Mouse (Mus musculus): ENCODE data around the gene Smurf1.

- TF ChIP-seq KAT2A (IDR thresholded peaks at IDR 0.05; ENCODE audit: insufficient replicate concordance, low read length) (no peak), RCOR1 (conservative IDR thresholded peaks at IDR 0.05; ENCODE audit: low read depth, low read length) (no peak), ZKSCAN1 (IDR thresholded peaks at IDR 0.05; ENCODE audit: borderline replicate concordance, low read depth, low read length) (no peak), SIN3A (IDR thresholded peaks at IDR 0.05; ENCODE audit: low read length) (no peak), TBP (conservative IDR thresholded peaks at IDR 0.05; ENCODE audit: low read depth, low read length) (no peak), ETS1 (conservative IDR thresholded peaks at IDR 0.05; ENCODE audit: low read depth, low read length) (no peak), CTCF (conservative IDR thresholded peaks at IDR 0.05 in 1 of 2, IDR thresholded peaks at IDR 0.05 in 1 of 2; ENCODE audit: low read depth in 2 of 2, low read length in 2 of 2) (no peak), MXI1 (IDR thresholded peaks at IDR 0.05; ENCODE audit: low read depth, low read length) (no peak), POLR2A (IDR thresholded peaks at IDR 0.05; ENCODE audit: low read depth, low read length) (no peak), EP300 (IDR thresholded peaks at IDR 0.05; ENCODE audit: low read length) (no peak), ZNF384 (IDR thresholded peaks at IDR 0.05; ENCODE audit: low read depth, low read length) (no peak), USF1 (IDR thresholded peaks at IDR 0.05; ENCODE audit: low read depth, low read length) (no peak)
Measured at GRCm38 (mm10) chr5:144870782-144871181, 94.9 kb downstream of the Smurf1 start.

Measured in CH12.LX (cell line).